Mouse (Mus musculus) heart, embryonic 12.5 days (tissue): Measurements from ENCODE around the gene Prkg1. TPM values are rescaled to one million over a fixed set of nuclear protein-coding genes. Genes with fewer than 3 reads are reported as not detected.

ENCODE experiments used
- ATAC-seq: fragments of 200-750 bp; cut with Nextera tagmentation; 2 replicates; pipeline ENCODE4 v1.8.0; 2017; ENCODE audit warnings: moderate TSS enrichment, moderate library complexity; ENCODE audit not compliant: insufficient number of reproducible peaks, low FRiP score
- H3K27ac ChIP-seq: fragments of 300-500 bp; sonication (generic); 2 replicates; pipeline ENCODE4 v1.5.1; 2016; ENCODE audit warnings: mild to moderate bottlenecking, moderate library complexity; ENCODE audit not compliant: poor library complexity, severe bottlenecking
- H3K27me3 ChIP-seq: fragments of 300-500 bp; sonication (generic); replicated peaks from 2 replicates; pipeline ENCODE4 v1.6.1; 2016; ENCODE audit warnings: mild to moderate bottlenecking, moderate library complexity
- H3K36me3 ChIP-seq: fragments of 300-500 bp; sonication (generic); 2 replicates; pipeline ENCODE4 v1.6.1; 2016; ENCODE audit warnings: mild to moderate bottlenecking, moderate library complexity
- H3K4me1 ChIP-seq: fragments of 300-500 bp; sonication (generic); replicated peaks from 2 replicates; pipeline ENCODE4 v1.6.1; 2016; ENCODE audit warnings: mild to moderate bottlenecking
- H3K4me2 ChIP-seq: fragments of 300-500 bp; sonication (generic); 2 replicates; pipeline ENCODE4 v1.6.1; 2016; ENCODE audit warnings: mild to moderate bottlenecking, moderate library complexity
- H3K4me3 ChIP-seq: fragments of 300-500 bp; sonication (generic); 2 replicates; pipeline ENCODE4 v1.5.1; 2016; ENCODE audit warnings: mild to moderate bottlenecking
- H3K9ac ChIP-seq: fragments of 300-500 bp; sonication (generic); 2 replicates; pipeline ENCODE4 v1.6.1; 2016; ENCODE audit warnings: mild to moderate bottlenecking, moderate library complexity
- H3K9me3 ChIP-seq: fragments of 300-500 bp; sonication (generic); replicated peaks from 2 replicates; pipeline ENCODE4 v1.6.1; 2016; ENCODE audit warnings: mild to moderate bottlenecking, moderate library complexity
- WGBS: fragments of 180-500 bp; shearing (Covaris S2); methylation state at CpG from one replicate; pipeline ENCODE4 v1.1.7; 2016; 5-methylcytosine and 5-hydroxymethylcytosine counted together
- polyA plus RNA-seq: library from polyadenylated mRNA; unstranded; fragments of >200 nt; fragmentation: Nextera tagmentation; extraction: Ambion mirVana; gene quantifications from 2 replicates; pipeline ENCODE4 v1.2.1, GENCODE M21; 2016

Gene Prkg1
- polyA plus RNA-seq, 1 experiment from 2014 or later = 10.7 TPM

- no peaks in the 10 kb centered on the region for H3K36me3 ChIP-seq
- ATAC-seq = peak; percentile 87
- H3K4me3 ChIP-seq = no peak overlapping the region
- H3K27ac ChIP-seq = no peak overlapping the region
- H3K27me3 ChIP-seq = no peaks in the 10 kb centered on the region
- H3K4me1 ChIP-seq = peaks cover 11% of the 10 kb centered on the region
- no peak overlapping the region for H3K9ac ChIP-seq
- no peaks in the 10 kb centered on the region for H3K9me3 ChIP-seq
- WGBS = 19% methylated on average over 5 of the region's 5 CpGs
- no peak overlapping the region for H3K4me2 ChIP-seq
These were observed 822.4 kb downstream of the Prkg1 start for GRCm38 (mm10) chr19:30942369-30942992.

GRCm38 (mm10) chr19:30938058-30938457, 826.8 kb downstream of the Prkg1 start:
- 75% methylated on average over 2 of the region's 2 CpGs for WGBS
- no peak for ATAC-seq
- H3K36me3 ChIP-seq = no peaks in the 10 kb centered on the region
- no peak overlapping the region for H3K4me2 ChIP-seq
- H3K4me1 ChIP-seq = peaks cover 11% of the 10 kb centered on the region
- H3K9ac ChIP-seq = no peak overlapping the region
- no peak overlapping the region for H3K4me3 ChIP-seq
- H3K9me3 ChIP-seq = no peaks in the 10 kb centered on the region
- H3K27me3 ChIP-seq = no peaks in the 10 kb centered on the region
- no peak overlapping the region for H3K27ac ChIP-seq

- 80% methylated on average over 5 of the region's 5 CpGs for WGBS
- Histone ChIP-seq H3K36me3 (no peaks in the 10 kb centered on the region), H3K4me3 (no peak overlapping the region), H3K9me3 (no peaks in the 10 kb centered on the region), H3K4me1 (no peaks in the 10 kb centered on the region), H3K4me2 (no peak overlapping the region), H3K27ac (no peak overlapping the region), H3K9ac (no peak overlapping the region), H3K27me3 (no peaks in the 10 kb centered on the region)
- ATAC-seq = no peak
These were observed 833.2 kb downstream of the Prkg1 start for GRCm38 (mm10) chr19:30931469-30932192.

- Histone ChIP-seq H3K4me2 (no peak overlapping the region), H3K4me1 (0 out of 2 replicates have a peak, but pooled peaks cover 2% of the 10 kb centered on the region), H3K36me3 (no peaks in the 10 kb centered on the region), H3K27ac (no peak overlapping the region), H3K9ac (no peak overlapping the region), H3K4me3 (no peak overlapping the region), H3K27me3 (no peaks in the 10 kb centered on the region), H3K9me3 (peaks cover 5% of the 10 kb centered on the region; the same call in 1 of the 2 replicates)
- WGBS = 72% methylated on average over 1 of the region's 1 CpGs
- no peak for ATAC-seq
These were observed 840.8 kb downstream of the Prkg1 start for GRCm38 (mm10) chr19:30924032-30924431.

- Histone ChIP-seq H3K27me3 (no peaks in the 10 kb centered on the region), H3K4me3 (no peak overlapping the region), H3K36me3 (no peaks in the 10 kb centered on the region), H3K9ac (no peak overlapping the region), H3K4me2 (no peak overlapping the region), H3K9me3 (no peaks in the 10 kb centered on the region), H3K4me1 (no peaks in the 10 kb centered on the region), H3K27ac (no peak overlapping the region)
- ATAC-seq = no peak
These were observed 862.5 kb downstream of the Prkg1 start for GRCm38 (mm10) chr19:30902290-30902689.

- H3K4me3 ChIP-seq = no peak overlapping the region
- 61% methylated on average over 3 of the region's 3 CpGs for WGBS
- ATAC-seq = no peak
- no peaks in the 10 kb centered on the region for H3K4me1 ChIP-seq
- H3K27me3 ChIP-seq = no peaks in the 10 kb centered on the region
- H3K36me3 ChIP-seq = no peaks in the 10 kb centered on the region
- no peaks in the 10 kb centered on the region for H3K9me3 ChIP-seq
- H3K9ac ChIP-seq = no peak overlapping the region
- no peak overlapping the region for H3K27ac ChIP-seq
- H3K4me2 ChIP-seq = no peak overlapping the region
These were observed 863.8 kb downstream of the Prkg1 start for GRCm38 (mm10) chr19:30901025-30901424.

GRCm38 (mm10) chr19:30890377-30890776, 874.5 kb downstream of the Prkg1 start:
- WGBS = 67% methylated on average over 2 of the region's 2 CpGs
- H3K4me1 ChIP-seq = no peaks in the 10 kb centered on the region

GRCm38 (mm10) chr19:30889851-30890250, 875.0 kb downstream of the Prkg1 start:
- Histone ChIP-seq H3K27ac (no peak overlapping the region), H3K4me1 (no peaks in the 10 kb centered on the region), H3K9me3 (no peaks in the 10 kb centered on the region), H3K4me2 (no peak overlapping the region), H3K9ac (no peak overlapping the region), H3K27me3 (no peaks in the 10 kb centered on the region), H3K36me3 (no peaks in the 10 kb centered on the region), H3K4me3 (no peak overlapping the region)
- WGBS = 76% methylated on average over 3 of the region's 3 CpGs
- no peak for ATAC-seq

More at GRCm38 (mm10) chr19:30890377-30890776, 874.5 kb downstream of the Prkg1 start:
- Histone ChIP-seq H3K36me3 (no peaks in the 10 kb centered on the region), H3K4me3 (no peak overlapping the region), H3K9me3 (no peaks in the 10 kb centered on the region), H3K27ac (no peak overlapping the region), H3K4me2 (no peak overlapping the region), H3K9ac (no peak overlapping the region), H3K27me3 (no peaks in the 10 kb centered on the region)
- ATAC-seq = no peak

GRCm38 (mm10) chr19:30861441-30861840, 903.4 kb downstream of the Prkg1 start:
- Histone ChIP-seq H3K4me3 (no peak overlapping the region), H3K4me2 (no peak overlapping the region), H3K36me3 (no peaks in the 10 kb centered on the region), H3K4me1 (0 out of 2 replicates have a peak, but pooled peaks cover 2% of the 10 kb centered on the region), H3K9ac (no peak overlapping the region), H3K27ac (no peak overlapping the region), H3K9me3 (no peaks in the 10 kb centered on the region), H3K27me3 (no peaks in the 10 kb centered on the region)
- WGBS = 51% methylated on average over 4 of the region's 4 CpGs
- no peak for ATAC-seq

- no peak for ATAC-seq
- H3K9me3 ChIP-seq = no peaks in the 10 kb centered on the region
- H3K4me1 ChIP-seq = no peaks in the 10 kb centered on the region
- no peak overlapping the region for H3K9ac ChIP-seq
- WGBS = 72% methylated on average over 4 of the region's 4 CpGs
- no peaks in the 10 kb centered on the region for H3K27me3 ChIP-seq
- no peak overlapping the region for H3K4me3 ChIP-seq
- H3K4me2 ChIP-seq = no peak overlapping the region
- H3K36me3 ChIP-seq = no peaks in the 10 kb centered on the region
- H3K27ac ChIP-seq = no peak overlapping the region
These were observed 913.8 kb downstream of the Prkg1 start for GRCm38 (mm10) chr19:30851023-30851422.

- Histone ChIP-seq H3K27me3 (no peaks in the 10 kb centered on the region), H3K4me2 (no peak overlapping the region), H3K4me3 (no peak overlapping the region), H3K9ac (no peak overlapping the region), H3K9me3 (no peaks in the 10 kb centered on the region), H3K27ac (no peak overlapping the region), H3K4me1 (0 out of 2 replicates have a peak, but pooled peaks cover 4% of the 10 kb centered on the region), H3K36me3 (no peaks in the 10 kb centered on the region)
- ATAC-seq = no peak
- 49% methylated on average over 4 of the region's 4 CpGs for WGBS
These were observed 919.9 kb downstream of the Prkg1 start for GRCm38 (mm10) chr19:30844916-30845315.
